Mouse (Mus musculus): Measurements from ENCODE around the gene Timeless.

DNA sequence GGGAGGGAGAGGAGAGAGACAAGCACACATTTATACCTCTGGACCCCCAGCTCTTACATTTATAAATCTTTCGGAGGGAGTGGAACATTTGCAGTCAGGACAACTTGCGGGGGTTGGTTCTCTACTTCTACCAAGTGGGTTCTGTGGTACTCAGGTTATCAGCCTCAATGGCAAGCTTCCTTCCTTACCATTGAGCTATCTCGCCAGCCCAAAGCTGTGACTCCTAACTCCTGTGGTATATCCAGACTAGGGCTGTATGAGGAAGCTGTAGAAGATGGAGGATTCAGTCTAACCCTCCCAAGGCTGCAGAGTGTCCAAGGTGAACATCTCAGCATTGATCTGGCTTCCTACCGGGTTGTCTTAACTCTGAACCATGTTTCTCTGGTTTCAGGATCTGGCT is 7.3 kb downstream of the Timeless start:
- TF ChIP-seq CTCF (IDR thresholded peaks at IDR 0.05; ENCODE audit: low read depth, low read length) (no peak), POLR2A (IDR thresholded peaks at IDR 0.05; ENCODE audit: extremely low read depth, insufficient read depth, low read length) (no peak)

All from liver, adult 2 months (tissue).